Mouse (Mus musculus) stomach, embryonic 16.5 days (tissue): ENCODE measurements at regions not wholly inside any gene's neighbourhood (a gene's known extent, or its start where the extent isn't known, plus 50 kb on each side); places are given as distances from the start of the nearest gene placed in this dataset.

Experiments used
- ATAC-seq: fragments of 200-750 bp; cut with Nextera tagmentation; 2 replicates; pipeline ENCODE4 v1.8.0; 2017; ENCODE audit warnings: moderate number of reproducible peaks, moderate TSS enrichment; ENCODE audit not compliant: insufficient read depth, low FRiP score
- H3K27ac ChIP-seq: fragments of 300-500 bp; sonication (generic); 2 replicates; pipeline ENCODE4 v1.5.1; 2014; ENCODE audit warnings: low read length
- H3K27me3 ChIP-seq: fragments of 300-500 bp; sonication (generic); 2 replicates; pipeline ENCODE4 v1.6.1; 2014; ENCODE audit warnings: low read length, control low read depth, mixed read lengths; ENCODE audit not compliant: control insufficient read depth, insufficient read depth
- H3K36me3 ChIP-seq: fragments of 300-500 bp; sonication (generic); 2 replicates; pipeline ENCODE4 v1.6.1; 2014; ENCODE audit warnings: low read length; ENCODE audit not compliant: control insufficient read depth, insufficient read depth
- H3K4me1 ChIP-seq: fragments of 300-500 bp; sonication (generic); 2 replicates; pipeline ENCODE4 v1.6.1; 2014; ENCODE audit warnings: low read length, control low read depth, mixed read lengths; ENCODE audit not compliant: control insufficient read depth, insufficient read depth
- H3K4me2 ChIP-seq: fragments of 300-500 bp; sonication (generic); 2 replicates; pipeline ENCODE4 v1.6.1; 2014; ENCODE audit warnings: low read depth, low read length, mixed read lengths
- H3K4me3 ChIP-seq: fragments of 300-500 bp; sonication (generic); replicated peaks from 2 replicates; pipeline ENCODE4 v1.5.1; 2014; ENCODE audit warnings: mild to moderate bottlenecking, low read length
- H3K9ac ChIP-seq: fragments of 300-500 bp; sonication (generic); 2 replicates; pipeline ENCODE4 v1.6.1; 2014; ENCODE audit warnings: low read length
- H3K9me3 ChIP-seq: fragments of 300-500 bp; sonication (generic); replicated peaks from 2 replicates; pipeline ENCODE4 v1.6.1; 2016; ENCODE audit warnings: low read length, control low read depth; ENCODE audit not compliant: control insufficient read depth
- WGBS: fragments of 180-500 bp; shearing (Covaris S2); extraction: QIAGEN DNeasy Blood & Tissue Kit; methylation state at CpG from one replicate; pipeline ENCODE4 v1.1.7; 2014; 5-methylcytosine and 5-hydroxymethylcytosine counted together

GRCm38 (mm10) chr12:96748868-96749615 lies 1057.0 kb downstream of the Flrt2 start:
- Histone ChIP-seq H3K27ac (no peak overlapping the region), H3K9me3 (no peaks in the 10 kb centered on the region), H3K4me3 (no peak overlapping the region), H3K27me3 (no peaks in the 10 kb centered on the region), H3K4me2 (no peak overlapping the region), H3K9ac (no peak overlapping the region), H3K4me1 (no peaks in the 10 kb centered on the region), H3K36me3 (no peaks in the 10 kb centered on the region)
- peak; percentile 76; the same call in 1 of the 2 replicates for ATAC-seq
- WGBS = 34% methylated on average over 5 of the region's 5 CpGs

GRCm38 (mm10) chr12:96754714-96755113 lies 1062.7 kb downstream of the Flrt2 start:
- Histone ChIP-seq H3K9ac (no peak overlapping the region), H3K4me2 (no peak overlapping the region), H3K27me3 (no peaks in the 10 kb centered on the region), H3K9me3 (no peaks in the 10 kb centered on the region), H3K4me3 (no peak overlapping the region), H3K36me3 (no peaks in the 10 kb centered on the region), H3K27ac (no peak overlapping the region), H3K4me1 (no peaks in the 10 kb centered on the region)
- no peak for ATAC-seq
- WGBS = 67% methylated on average over 5 of the region's 5 CpGs

DNA sequence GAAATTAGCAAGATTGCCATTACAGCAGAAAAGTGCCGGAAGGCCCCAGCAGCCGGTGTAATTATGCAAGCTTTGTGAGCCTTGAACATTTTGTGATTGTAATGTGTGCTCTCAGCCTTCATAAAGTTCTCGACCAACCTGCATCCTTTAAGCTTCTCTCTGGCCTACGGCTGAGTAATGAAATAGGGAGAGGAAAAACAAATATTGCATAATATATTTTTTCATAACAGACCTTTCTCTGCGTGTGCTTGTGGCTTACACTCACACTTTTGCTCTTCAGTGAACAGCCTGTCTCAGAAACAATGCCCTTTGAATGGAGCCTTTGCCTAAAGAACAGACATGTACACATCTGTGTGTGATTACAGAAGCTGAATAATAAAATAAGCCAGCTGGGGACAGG lies 1071.1 kb downstream of the Flrt2 start:
- H3K27ac ChIP-seq = no peak overlapping the region
- H3K9ac ChIP-seq = no peak overlapping the region
- no peaks in the 10 kb centered on the region for H3K27me3 ChIP-seq
- no peaks in the 10 kb centered on the region for H3K36me3 ChIP-seq
- H3K4me3 ChIP-seq = no peak overlapping the region
- no peak for ATAC-seq
- no peaks in the 10 kb centered on the region for H3K4me1 ChIP-seq
- H3K4me2 ChIP-seq = no peak overlapping the region
- 46% methylated on average over 5 of the region's 5 CpGs for WGBS
- H3K9me3 ChIP-seq = no peaks in the 10 kb centered on the region

DNA sequence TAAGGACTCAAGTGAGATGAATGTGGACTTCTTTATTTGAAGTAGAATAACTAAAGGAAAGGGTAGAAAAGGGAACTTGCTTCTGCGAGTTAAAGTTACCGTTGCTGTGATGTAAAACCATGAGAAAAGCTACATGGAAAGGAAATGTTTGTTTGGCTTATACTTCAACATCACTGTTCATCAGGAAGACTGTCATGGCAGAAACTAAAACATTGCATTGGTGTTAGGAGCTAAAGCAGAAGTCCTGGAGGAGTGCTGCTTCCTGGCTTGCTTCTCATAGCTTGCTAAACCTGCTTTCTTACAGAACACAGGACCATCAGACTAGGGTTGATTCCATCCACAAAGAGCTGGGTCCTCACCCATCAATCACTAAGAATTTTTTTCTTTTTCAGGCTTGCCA lies 1071.6 kb downstream of the Flrt2 start:
- Histone ChIP-seq H3K27me3 (no peaks in the 10 kb centered on the region), H3K4me2 (no peak overlapping the region), H3K36me3 (no peaks in the 10 kb centered on the region), H3K9me3 (no peaks in the 10 kb centered on the region), H3K9ac (no peak overlapping the region), H3K4me1 (no peaks in the 10 kb centered on the region), H3K27ac (no peak overlapping the region), H3K4me3 (no peak overlapping the region)
- WGBS = 33% methylated on average over 2 of the region's 2 CpGs
- ATAC-seq = no peak

- H3K27me3 ChIP-seq = no peaks in the 10 kb centered on the region
- H3K36me3 ChIP-seq = no peaks in the 10 kb centered on the region
- H3K9ac ChIP-seq = no peak overlapping the region
- H3K9me3 ChIP-seq = no peaks in the 10 kb centered on the region
- no peak overlapping the region for H3K27ac ChIP-seq
- no peak for ATAC-seq
- no peak overlapping the region for H3K4me3 ChIP-seq
- H3K4me2 ChIP-seq = no peak overlapping the region
- no peaks in the 10 kb centered on the region for H3K4me1 ChIP-seq
Measured at GRCm38 (mm10) chr12:96764186-96764585, 1072.2 kb downstream of the Flrt2 start.

- Histone ChIP-seq H3K4me2 (no peak overlapping the region), H3K27ac (no peak overlapping the region), H3K9me3 (no peaks in the 10 kb centered on the region), H3K36me3 (no peaks in the 10 kb centered on the region), H3K9ac (no peak overlapping the region), H3K4me1 (no peaks in the 10 kb centered on the region), H3K27me3 (no peaks in the 10 kb centered on the region), H3K4me3 (no peak overlapping the region)
- 77% methylated on average over 3 of the region's 3 CpGs for WGBS
- no peak for ATAC-seq
Measured at GRCm38 (mm10) chr12:96771222-96771621, 1079.2 kb downstream of the Flrt2 start.

GRCm38 (mm10) chr12:96821376-96821775 lies 1129.3 kb downstream of the Flrt2 start:
- Histone ChIP-seq H3K4me3 (no peak overlapping the region), H3K9me3 (no peaks in the 10 kb centered on the region), H3K27ac (no peak overlapping the region), H3K4me1 (no peaks in the 10 kb centered on the region), H3K36me3 (no peaks in the 10 kb centered on the region), H3K27me3 (no peaks in the 10 kb centered on the region), H3K9ac (no peak overlapping the region), H3K4me2 (no peak overlapping the region)
- WGBS = 19% methylated on average over 1 of the region's 1 CpGs
- no peak for ATAC-seq

- no peaks in the 10 kb centered on the region for H3K27me3 ChIP-seq
- H3K27ac ChIP-seq = no peak overlapping the region
- H3K4me1 ChIP-seq = no peaks in the 10 kb centered on the region
- ATAC-seq = no peak
- no peak overlapping the region for H3K4me3 ChIP-seq
- WGBS = 75% methylated on average over 1 of the region's 1 CpGs
- H3K9me3 ChIP-seq = no peaks in the 10 kb centered on the region
- H3K9ac ChIP-seq = no peak overlapping the region
- H3K36me3 ChIP-seq = no peaks in the 10 kb centered on the region
- no peak overlapping the region for H3K4me2 ChIP-seq
Measured at GRCm38 (mm10) chr12:96828415-96828814, 1136.4 kb downstream of the Flrt2 start.
